Mouse (Mus musculus): ENCODE results near the gene Strn. TPM values are rescaled to one million over a fixed set of nuclear protein-coding genes. Genes with fewer than 3 reads are reported as not detected.

Strn gene
- polyA plus RNA-seq (2012; rRNA removed), result 3.3 and 3.7 TPM in 2 replicates

GRCm38 (mm10) chr17:78737096-78737495 is at the start of gene Strn:
Strn (minus strand) TSS chr17:78737196.

Other genes with a start within 250 kb of the Strn start
- gene Vit, start 229.1 kb downstream of the Strn start, polyA plus RNA-seq (2012; rRNA removed), result 0.06 TPM in 2 replicates
- gene Heatr5b, start 98.2 kb upstream of the Strn start, polyA plus RNA-seq (2012; rRNA removed), result 5.8 and 6.4 TPM in 2 replicates
- 6.8 and 7.4 TPM in 2 replicates for gene Gpatch11, start 98.4 kb upstream of the Strn start, polyA plus RNA-seq (2012; rRNA removed)
- gene Eif2ak2, start 145.4 kb upstream of the Strn start, polyA plus RNA-seq (2012; rRNA removed), result 6.8 and 7.7 TPM in 2 replicates
- gene Sult6b1, start 169.8 kb upstream of the Strn start, polyA plus RNA-seq (2012; rRNA removed), result not detected in 2 replicates
- gene Cebpzos, start 179.3 kb upstream of the Strn start, polyA plus RNA-seq (2012; rRNA removed), result 18.0 and 18.1 TPM in 2 replicates
- 7.0 and 7.6 TPM in 2 replicates for gene Cebpz, start 199.9 kb upstream of the Strn start, polyA plus RNA-seq (2012; rRNA removed)
- 10.2 and 11.4 TPM in 2 replicates for gene Ndufaf7, start 199.9 kb upstream of the Strn start, polyA plus RNA-seq (2012; rRNA removed)